Mouse (Mus musculus): Measurements from ENCODE around the gene Capn9. TPM values are rescaled to one million over a fixed set of nuclear protein-coding genes. Genes with fewer than 3 reads are reported as not detected.

The Capn9 gene
- polyA plus RNA-seq, 1 experiment from 2014 or later = 0.19 TPM

DNA sequence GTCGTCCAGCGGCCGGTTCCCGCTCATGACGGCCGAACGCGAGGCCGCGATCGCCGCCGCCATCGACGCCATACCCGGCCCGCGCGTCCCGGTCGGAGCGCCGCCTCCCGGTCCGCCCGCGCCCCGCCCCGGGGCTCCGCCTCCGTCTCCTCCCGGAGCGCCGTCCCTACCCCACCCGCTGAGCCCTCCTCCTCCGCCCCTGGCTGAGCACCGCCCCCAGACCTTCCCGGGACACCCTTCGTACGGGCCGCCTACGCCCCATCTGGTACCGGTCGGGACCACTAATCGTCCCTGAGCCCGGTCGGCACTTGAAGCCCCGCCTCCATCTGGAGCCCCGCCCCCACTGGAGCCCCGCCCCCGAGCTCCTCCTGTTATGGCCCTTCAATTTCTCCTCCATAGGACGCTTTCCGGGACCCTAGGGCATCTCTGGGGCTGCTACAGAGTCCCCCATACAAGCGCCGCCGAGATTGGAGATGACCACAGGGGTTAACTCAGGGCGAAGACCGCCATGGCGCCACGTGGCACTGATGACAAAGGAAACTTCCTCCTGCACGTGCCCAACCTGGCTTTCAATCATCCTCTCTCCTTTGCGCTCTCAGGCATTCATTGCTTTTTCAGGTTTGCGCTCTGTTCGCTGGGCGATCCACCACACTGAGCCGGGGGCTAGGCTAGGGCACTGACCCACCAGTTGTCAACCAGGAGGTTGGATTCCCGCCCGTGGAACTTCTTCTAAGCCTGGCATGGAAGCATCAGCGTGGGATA, 87.4 kb downstream of the Capn9 start, which contains the start of gene 2310022B05Rik:
Gene 2310022B05Rik (minus strand): TSS at position 258 of the 762 bp plus-strand sequence.
- 1% methylated on average over 51 of the region's 69 CpGs for WGBS
- ATAC-seq (ENCODE audit: low read depth) = peak; percentile 96
- Histone ChIP-seq H3K4me3 (ENCODE audit: low read length) (peak within 1 kb of the TSS; percentile 88), H3K27me3 (ENCODE audit: control insufficient read depth, insufficient read depth, low read depth, low read length) (no peaks in the 10 kb centered on the region), H3K9ac (ENCODE audit: low read length) (peak within 1 kb of the TSS; percentile 96), H3K36me3 (ENCODE audit: control insufficient read depth, insufficient read depth, low read length) (no peaks in the 10 kb centered on the region), H3K27ac (ENCODE audit: low read length) (peak within 1 kb of the TSS; percentile 91), H3K4me2 (ENCODE audit: low read depth, low read length) (peak within 1 kb of the TSS; percentile 85), H3K9me3 (ENCODE audit: control insufficient read depth, low read length) (no peaks in the 10 kb centered on the region), H3K4me1 (replicated peaks; ENCODE audit: control insufficient read depth, insufficient read depth, low read length) (peaks cover 34% of the 10 kb centered on the region)

DNA sequence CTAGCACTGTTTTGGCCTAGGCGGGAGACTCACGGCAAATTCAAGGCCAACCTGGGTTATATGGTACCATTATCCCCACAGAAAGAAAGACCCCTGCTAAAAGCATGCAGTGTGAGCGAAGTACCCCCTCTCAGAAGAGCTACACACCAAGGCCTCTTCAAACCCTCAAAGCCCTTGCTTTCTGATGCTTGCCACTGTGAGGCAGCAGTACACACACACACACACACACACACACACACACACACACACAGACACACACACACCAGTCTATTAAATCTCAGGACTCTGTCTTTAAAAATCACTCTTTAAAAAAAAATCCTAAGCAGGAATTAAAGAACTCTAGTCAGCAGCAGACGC, 87.9 kb downstream of the Capn9 start:
- H3K9ac ChIP-seq (ENCODE audit: low read length) = peak overlapping the region; percentile 96; the same call in 1 of the 2 replicates
- H3K4me1 ChIP-seq (replicated peaks; ENCODE audit: control insufficient read depth, insufficient read depth, low read length) = peaks cover 29% of the 10 kb centered on the region
- peak overlapping the region; percentile 91 for H3K27ac ChIP-seq (ENCODE audit: low read length)
- no peaks in the 10 kb centered on the region for H3K36me3 ChIP-seq (ENCODE audit: control insufficient read depth, insufficient read depth, low read length)
- no peaks in the 10 kb centered on the region for H3K9me3 ChIP-seq (ENCODE audit: control insufficient read depth, low read length)
- 51% methylated on average over 4 of the region's 4 CpGs for WGBS
- peak overlapping the region; percentile 85 for H3K4me2 ChIP-seq (ENCODE audit: low read depth, low read length)
- H3K4me3 ChIP-seq (ENCODE audit: low read length) = peak overlapping the region; percentile 88
- no peak for ATAC-seq (ENCODE audit: low read depth)
- H3K27me3 ChIP-seq (ENCODE audit: control insufficient read depth, insufficient read depth, low read depth, low read length) = no peaks in the 10 kb centered on the region

DNA sequence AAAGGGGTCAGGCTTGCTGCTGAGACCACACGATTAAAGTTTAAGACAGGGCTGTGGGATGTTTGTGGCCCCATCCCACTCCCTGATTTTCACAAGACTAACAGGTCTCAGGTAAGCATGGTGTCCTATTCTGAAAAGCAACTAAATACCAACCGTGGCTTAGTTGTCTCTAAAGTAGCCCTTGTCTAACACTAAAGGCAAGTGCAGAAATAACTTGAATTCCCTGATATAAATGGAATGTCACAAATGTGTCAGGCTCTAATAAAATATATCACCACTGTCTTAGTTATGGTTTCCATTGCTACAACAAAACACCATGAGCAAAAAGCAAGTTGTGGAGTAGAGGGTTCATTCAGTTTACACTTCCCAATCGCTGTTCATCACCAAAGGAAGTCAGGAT, 88.5 kb downstream of the Capn9 start:
- Histone ChIP-seq H3K4me2 (ENCODE audit: low read depth, low read length) (no peak overlapping the region), H3K4me1 (replicated peaks; ENCODE audit: control insufficient read depth, insufficient read depth, low read length) (peaks cover 29% of the 10 kb centered on the region), H3K9me3 (ENCODE audit: control insufficient read depth, low read length) (no peaks in the 10 kb centered on the region), H3K27me3 (ENCODE audit: control insufficient read depth, insufficient read depth, low read depth, low read length) (no peaks in the 10 kb centered on the region), H3K9ac (ENCODE audit: low read length) (no peak overlapping the region), H3K36me3 (ENCODE audit: control insufficient read depth, insufficient read depth, low read length) (no peaks in the 10 kb centered on the region), H3K4me3 (ENCODE audit: low read length) (no peak overlapping the region), H3K27ac (ENCODE audit: low read length) (no peak overlapping the region)
- no peak for ATAC-seq (ENCODE audit: low read depth)
- WGBS = 58% methylated on average over 3 of the region's 3 CpGs

Other genes starting within 250 kb of the Capn9 start
- 1.9 and 2.2 TPM in 2 replicates for gene Pgbd5, start 136.5 kb upstream of the Capn9 start, polyA plus RNA-seq (2015; fragmentation: Nextera tagmentation; extraction: Ambion mirVana)
- gene Cog2, start 55.3 kb upstream of the Capn9 start, polyA plus RNA-seq (2015; fragmentation: Nextera tagmentation; extraction: Ambion mirVana) = 35.6 and 36.2 TPM in 2 replicates
- gene Agt, start 6.4 kb upstream of the Capn9 start, polyA plus RNA-seq (2015; fragmentation: Nextera tagmentation; extraction: Ambion mirVana) = 11.6 and 17.4 TPM in 2 replicates
- gene 2310022B05Rik, start 87.3 kb downstream of the Capn9 start, polyA plus RNA-seq (2015; fragmentation: Nextera tagmentation; extraction: Ambion mirVana) = 26.3 and 30.1 TPM in 2 replicates
- gene Ttc13, start 145.9 kb downstream of the Capn9 start, polyA plus RNA-seq (2015; fragmentation: Nextera tagmentation; extraction: Ambion mirVana) = 43.0 and 45.7 TPM in 2 replicates
- 18.7 and 19.6 TPM in 2 replicates for gene Arv1, start 146.0 kb downstream of the Capn9 start, polyA plus RNA-seq (2015; fragmentation: Nextera tagmentation; extraction: Ambion mirVana)
- 7.6 and 8.7 TPM in 2 replicates for gene Fam89a, start 175.7 kb downstream of the Capn9 start, polyA plus RNA-seq (2015; fragmentation: Nextera tagmentation; extraction: Ambion mirVana)
- 0.84 and 0.92 TPM in 2 replicates for gene Trim67, start 217.0 kb downstream of the Capn9 start, polyA plus RNA-seq (2015; fragmentation: Nextera tagmentation; extraction: Ambion mirVana)

All from lung, embryonic 16.5 days (tissue).